Mouse (Mus musculus) lung, embryonic 15.5 days (tissue): Measurements from ENCODE around the gene Frmd5. TPM values are rescaled to one million over a fixed set of nuclear protein-coding genes. Genes with fewer than 3 reads are reported as not detected.
"Not testable (repeated sequence)": the region's sequence is repeated elsewhere in the genome, so short reads cannot be mapped to it uniquely, and the experiment has no call there.

ENCODE experiments used
- ATAC-seq: fragments of 200-750 bp; cut with Nextera tagmentation; 2 replicates; pipeline ENCODE4 v1.8.0; 2017; ENCODE audit warnings: moderate number of reproducible peaks, borderline replicate concordance; ENCODE audit not compliant: low FRiP score, low TSS enrichment; ENCODE audit errors: extremely low read depth
- H3K27ac ChIP-seq: fragments of 300-500 bp; sonication (generic); 2 replicates; pipeline ENCODE4 v1.5.1; 2015; ENCODE audit warnings: moderate library complexity, mild to moderate bottlenecking, inconsistent platforms
- H3K27me3 ChIP-seq: fragments of 300-500 bp; sonication (generic); 2 replicates; pipeline ENCODE4 v1.6.1; 2015; ENCODE audit warnings: inconsistent platforms
- H3K36me3 ChIP-seq: fragments of 300-500 bp; sonication (generic); 2 replicates; pipeline ENCODE4 v1.6.1; 2015; ENCODE audit warnings: inconsistent platforms
- H3K4me1 ChIP-seq: fragments of 300-500 bp; sonication (generic); 2 replicates; pipeline ENCODE4 v1.6.1; 2015; ENCODE audit warnings: inconsistent platforms
- H3K4me2 ChIP-seq: fragments of 300-500 bp; sonication (generic); 2 replicates; pipeline ENCODE4 v1.6.1; 2015; ENCODE audit warnings: inconsistent platforms, mild to moderate bottlenecking, moderate library complexity
- H3K4me3 ChIP-seq: fragments of 300-500 bp; sonication (generic); 2 replicates; pipeline ENCODE4 v1.5.1; 2015; ENCODE audit warnings: mild to moderate bottlenecking, inconsistent platforms
- H3K9ac ChIP-seq: fragments of 300-500 bp; sonication (generic); 2 replicates; pipeline ENCODE4 v1.6.1; 2015; ENCODE audit warnings: inconsistent platforms
- H3K9me3 ChIP-seq: fragments of 300-500 bp; sonication (generic); 2 replicates; pipeline ENCODE4 v1.6.1; 2016; ENCODE audit warnings: inconsistent platforms
- WGBS: fragments of 180-500 bp; shearing (Covaris S2); methylation state at CpG from one replicate; pipeline ENCODE4 v1.1.7; 2015; 5-methylcytosine and 5-hydroxymethylcytosine counted together
- polyA plus RNA-seq: library from polyadenylated mRNA; unstranded; fragments of >200 nt; fragmentation: Nextera tagmentation; extraction: Ambion mirVana; gene quantifications from 2 replicates; pipeline ENCODE4 v1.2.1, GENCODE M21; 2015

Frmd5 gene
- polyA plus RNA-seq, 1 experiment from 2014 or later: 4.1 TPM

DNA sequence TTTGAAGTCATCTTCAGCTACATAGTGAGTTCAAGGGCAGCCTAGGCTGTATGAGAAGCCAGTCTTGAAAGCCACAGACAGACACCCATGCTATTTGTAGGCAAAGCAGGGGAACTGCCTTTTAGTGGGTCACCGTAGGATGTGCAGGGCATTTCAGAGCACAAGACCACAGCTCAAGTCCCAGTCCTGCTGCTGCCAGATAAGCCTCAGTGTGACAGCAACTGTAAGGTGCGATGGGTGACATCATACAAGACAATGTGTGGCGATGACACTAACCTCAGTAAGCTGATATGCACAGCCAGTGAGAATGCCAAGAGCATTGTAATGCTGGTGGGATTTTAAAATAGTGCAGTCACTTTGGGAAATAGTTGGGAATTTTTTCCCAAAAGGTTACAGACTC, 243.8 kb downstream of the Frmd5 start:
- no peak overlapping the region for H3K27ac ChIP-seq
- H3K4me2 ChIP-seq: no peak overlapping the region
- H3K9ac ChIP-seq: no peak overlapping the region
- no peaks in the 10 kb centered on the region for H3K36me3 ChIP-seq
- H3K4me1 ChIP-seq: no peaks in the 10 kb centered on the region
- H3K27me3 ChIP-seq: no peaks in the 10 kb centered on the region
- WGBS: 81% methylated on average over 3 of the region's 3 CpGs
- ATAC-seq: no peak
- H3K4me3 ChIP-seq: no peak overlapping the region
- H3K9me3 ChIP-seq: no peaks in the 10 kb centered on the region

DNA sequence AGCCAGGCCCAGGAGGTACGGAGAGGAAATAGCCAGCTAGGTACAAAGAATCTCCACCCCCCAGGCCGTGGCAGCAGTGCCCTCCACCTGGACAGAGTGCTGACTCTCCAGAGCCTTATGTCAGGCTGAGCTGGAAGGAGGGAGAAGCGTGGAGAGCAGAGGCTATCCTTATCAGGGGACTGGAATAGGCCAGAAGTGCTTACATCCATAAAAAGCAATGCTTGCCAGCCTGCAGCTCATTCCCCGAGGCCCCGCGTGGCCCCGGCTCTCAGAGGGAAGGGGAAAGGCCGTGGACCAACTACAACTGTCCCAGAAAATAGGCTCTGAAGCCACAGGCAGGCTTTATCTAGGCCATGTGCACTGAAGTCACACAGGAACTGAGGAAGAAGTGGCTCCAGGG, 255.6 kb downstream of the Frmd5 start:
- Histone ChIP-seq H3K27ac (no peak overlapping the region), H3K9me3 (no peaks in the 10 kb centered on the region), H3K9ac (no peak overlapping the region), H3K4me2 (no peak overlapping the region), H3K4me3 (no peak overlapping the region), H3K36me3 (peaks cover 2% of the 10 kb centered on the region; the same call in 1 of the 2 replicates), H3K4me1 (no peaks in the 10 kb centered on the region), H3K27me3 (no peaks in the 10 kb centered on the region)
- WGBS: 73% methylated on average over 8 of the region's 8 CpGs
- no peak for ATAC-seq

DNA sequence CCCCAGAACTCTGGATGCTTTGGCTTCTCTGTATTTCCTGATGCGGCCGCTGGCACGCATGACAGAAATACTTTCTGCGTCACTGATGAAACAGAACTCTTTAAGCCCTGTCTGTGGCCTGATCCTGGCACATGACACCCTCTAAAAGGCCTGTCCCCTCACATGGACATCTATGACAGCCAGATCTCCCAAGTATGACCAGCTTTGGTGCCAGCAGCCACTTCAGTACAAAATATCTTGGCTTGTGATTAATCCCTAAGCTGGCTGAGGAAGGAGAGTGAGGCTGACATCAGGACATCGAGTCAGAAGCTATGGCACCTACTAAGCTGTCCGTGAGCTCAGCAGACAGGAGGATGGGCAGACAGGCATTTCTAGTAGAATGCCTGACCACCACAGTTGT, 257.3 kb downstream of the Frmd5 start:
- H3K27ac ChIP-seq: no peak overlapping the region
- 86% methylated on average over 6 of the region's 6 CpGs for WGBS
- no peaks in the 10 kb centered on the region for H3K4me1 ChIP-seq
- H3K36me3 ChIP-seq: peaks cover 11% of the 10 kb centered on the region; the same call in 1 of the 2 replicates
- H3K9ac ChIP-seq: no peak overlapping the region
- no peak for ATAC-seq
- H3K4me3 ChIP-seq: no peak overlapping the region
- no peaks in the 10 kb centered on the region for H3K27me3 ChIP-seq
- no peaks in the 10 kb centered on the region for H3K9me3 ChIP-seq
- no peak overlapping the region for H3K4me2 ChIP-seq

DNA sequence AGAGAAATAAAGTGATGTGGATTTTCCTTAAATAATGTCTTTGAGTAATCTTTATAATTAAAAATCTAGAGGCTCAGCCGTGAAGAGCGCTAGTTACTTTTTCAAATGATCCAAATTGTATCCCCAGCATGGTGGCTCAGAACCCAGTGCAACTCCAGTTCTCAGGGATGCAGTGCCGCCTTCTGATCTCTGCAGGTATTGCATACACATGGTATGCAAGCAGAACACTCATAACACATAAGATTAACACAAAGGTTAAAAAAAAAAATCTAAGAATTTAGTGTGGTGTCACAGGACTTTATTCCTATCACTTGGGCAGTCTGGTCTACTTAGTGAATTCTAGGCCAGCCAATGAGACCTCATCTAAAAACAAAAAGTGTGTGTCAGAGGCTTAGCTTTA, 262.1 kb downstream of the Frmd5 start:
- Histone ChIP-seq H3K4me1 (no peaks in the 10 kb centered on the region), H3K4me3 (no peak overlapping the region), H3K9me3 (no peaks in the 10 kb centered on the region), H3K9ac (no peak overlapping the region), H3K27me3 (no peaks in the 10 kb centered on the region), H3K4me2 (no peak overlapping the region), H3K36me3 (peaks cover 28% of the 10 kb centered on the region), H3K27ac (no peak overlapping the region)
- 80% methylated on average over 3 of the region's 3 CpGs for WGBS
- ATAC-seq: no peak

DNA sequence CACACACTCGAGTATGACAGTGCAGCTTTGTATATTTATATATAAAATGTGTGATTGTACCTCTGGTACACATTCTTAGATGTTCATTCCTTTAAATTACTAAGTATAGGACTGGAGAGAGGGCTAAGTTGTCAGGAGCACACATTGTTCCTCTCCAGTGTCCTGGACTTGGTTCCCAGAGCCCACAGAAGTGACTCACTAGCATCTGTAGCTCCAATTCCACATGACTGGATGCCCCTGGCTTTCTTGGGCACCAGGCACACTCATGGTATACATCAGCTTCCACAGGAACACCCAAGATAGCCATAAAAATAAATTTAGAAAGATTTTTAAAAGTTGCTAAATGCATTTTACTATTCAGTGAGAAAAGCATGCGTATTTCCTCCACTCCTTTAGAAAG, 281.8 kb downstream of the Frmd5 start:
- H3K36me3 ChIP-seq: peaks cover 25% of the 10 kb centered on the region
- no peak overlapping the region for H3K27ac ChIP-seq
- no peak overlapping the region for H3K4me3 ChIP-seq
- whole genome bisulfite sequencing: 89% methylated on average over 2 of the region's 2 CpGs
- no peak overlapping the region for H3K9ac ChIP-seq
- no peaks in the 10 kb centered on the region for H3K9me3 ChIP-seq
- H3K27me3 ChIP-seq: no peaks in the 10 kb centered on the region
- H3K4me1 ChIP-seq: no peaks in the 10 kb centered on the region
- ATAC-seq: no peak
- no peak overlapping the region for H3K4me2 ChIP-seq

DNA sequence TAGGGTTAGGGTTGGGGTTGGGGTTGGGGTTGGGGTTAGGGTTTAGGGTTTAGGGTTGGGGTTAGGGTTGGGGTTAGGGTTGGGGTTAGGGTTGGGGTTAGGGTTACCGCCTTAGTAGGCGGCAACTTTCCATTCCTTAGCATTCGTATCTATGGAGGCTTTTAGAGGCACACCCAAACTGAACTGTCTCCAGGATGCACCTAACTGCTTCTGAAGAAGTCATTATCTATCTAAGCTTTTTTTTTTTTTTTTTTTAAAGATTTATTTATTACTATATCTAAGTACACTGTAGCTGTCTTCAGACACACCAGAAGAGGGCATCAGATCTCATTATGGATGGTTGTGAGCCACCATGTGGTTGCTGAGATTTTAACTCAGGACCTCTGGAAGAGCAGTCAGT, 284.1 kb downstream of the Frmd5 start:
- not testable (repeated sequence) for H3K27me3 ChIP-seq, H3K4me3 ChIP-seq, H3K4me2 ChIP-seq, H3K4me1 ChIP-seq, H3K27ac ChIP-seq, H3K9ac ChIP-seq, ATAC-seq, H3K9me3 ChIP-seq
- WGBS: 95% methylated on average over 3 of the region's 3 CpGs
- peaks cover 36% of the 10 kb centered on the region for H3K36me3 ChIP-seq

DNA sequence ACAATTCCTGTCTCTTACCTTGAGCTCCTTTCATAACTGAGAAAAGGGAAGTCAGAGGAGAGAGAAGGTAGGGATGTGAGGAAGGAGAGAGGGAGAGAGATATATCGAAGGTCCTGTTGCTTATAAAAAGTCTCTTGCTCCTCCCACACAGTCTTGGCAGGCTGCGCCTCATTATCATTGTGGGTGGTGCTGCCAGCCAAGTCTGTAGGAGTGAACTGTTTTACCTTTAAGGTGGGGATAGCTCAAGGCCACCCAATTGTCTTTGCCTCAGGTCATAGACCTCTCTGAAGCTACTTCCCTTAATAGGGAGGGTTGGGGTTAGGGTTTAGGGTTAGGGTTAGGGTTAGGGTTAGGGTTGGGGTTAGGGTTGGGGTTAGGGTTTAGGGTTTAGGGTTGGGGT, 284.9 kb downstream of the Frmd5 start:
- H3K9ac ChIP-seq: no peak overlapping the region
- WGBS: 76% methylated on average over 2 of the region's 2 CpGs
- peaks cover 44% of the 10 kb centered on the region for H3K36me3 ChIP-seq
- no peaks in the 10 kb centered on the region for H3K9me3 ChIP-seq
- H3K4me2 ChIP-seq: no peak overlapping the region
- ATAC-seq: no peak
- H3K4me1 ChIP-seq: no peaks in the 10 kb centered on the region
- no peak overlapping the region for H3K4me3 ChIP-seq
- no peak overlapping the region for H3K27ac ChIP-seq
- H3K27me3 ChIP-seq: no peaks in the 10 kb centered on the region

DNA sequence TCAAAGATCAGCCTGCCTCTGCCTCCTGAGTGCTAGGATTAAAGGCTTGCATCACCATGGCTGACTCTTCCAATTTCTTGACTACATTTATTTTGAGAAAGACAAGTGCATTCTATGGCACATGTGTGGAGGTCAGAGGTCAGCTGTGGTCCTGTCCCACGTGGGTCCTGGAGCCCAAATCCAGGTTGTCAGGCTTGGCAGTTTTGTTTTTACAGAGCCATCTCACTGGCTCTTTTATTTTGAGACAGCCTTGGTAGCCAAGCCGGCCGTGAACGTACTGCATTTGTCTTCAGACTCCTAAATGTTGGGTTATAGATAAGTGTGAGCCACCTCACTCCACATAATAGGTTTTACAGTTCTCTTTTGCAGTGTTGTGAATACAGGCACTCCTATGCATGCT, 288.2 kb downstream of the Frmd5 start:
- 89% methylated on average over 4 of the region's 4 CpGs for WGBS
- H3K9me3 ChIP-seq, H3K4me2 ChIP-seq, H3K4me3 ChIP-seq, H3K4me1 ChIP-seq, H3K9ac ChIP-seq, H3K27ac ChIP-seq, H3K27me3 ChIP-seq, ATAC-seq: not testable (repeated sequence)
- peaks cover 24% of the 10 kb centered on the region for H3K36me3 ChIP-seq

DNA sequence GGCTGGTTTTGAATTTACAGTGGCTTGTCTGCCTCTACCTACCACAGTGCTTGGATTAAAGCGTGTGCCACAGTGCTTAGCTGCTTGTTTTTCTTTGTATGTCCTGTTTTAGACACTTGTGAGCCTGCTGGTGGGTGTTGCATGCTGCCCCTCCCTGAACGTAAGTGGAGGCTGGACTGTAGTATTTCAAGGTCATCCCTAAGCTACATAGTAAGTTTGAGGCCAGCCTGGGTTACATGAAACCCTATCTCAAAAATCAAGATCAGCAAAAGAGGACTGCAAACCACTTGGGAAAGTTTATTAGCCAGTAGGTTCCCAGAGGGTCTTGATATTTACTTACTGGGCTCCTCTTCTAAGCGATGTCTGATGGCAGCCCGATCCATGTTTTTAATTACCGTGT, 288.8 kb downstream of the Frmd5 start:
- no peak for ATAC-seq
- Histone ChIP-seq H3K4me1 (no peaks in the 10 kb centered on the region), H3K9ac (no peak overlapping the region), H3K36me3 (peaks cover 27% of the 10 kb centered on the region), H3K4me2 (no peak overlapping the region), H3K9me3 (no peaks in the 10 kb centered on the region), H3K4me3 (no peak overlapping the region), H3K27me3 (no peaks in the 10 kb centered on the region), H3K27ac (no peak overlapping the region)
- 92% methylated on average over 5 of the region's 5 CpGs for WGBS

DNA sequence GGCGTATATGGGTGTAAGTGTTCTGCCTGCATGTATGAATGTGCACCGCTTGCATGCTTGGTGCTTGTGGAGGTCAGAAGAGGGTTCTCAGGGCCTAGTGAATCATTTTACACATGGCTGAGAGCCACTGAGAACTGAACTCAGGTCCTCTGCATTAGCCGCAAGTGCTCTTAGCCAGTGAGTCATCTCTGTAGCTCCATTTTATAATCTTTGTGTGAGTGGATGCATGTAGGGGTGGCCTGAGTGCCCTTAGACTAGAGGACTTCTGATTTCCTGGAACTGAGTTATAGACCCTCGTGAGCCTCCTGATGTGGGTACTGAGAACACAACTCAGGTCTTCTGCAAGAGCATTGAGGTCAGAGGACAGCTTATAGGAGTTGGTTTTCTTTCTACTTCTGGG, 292.7 kb downstream of the Frmd5 start:
- no peak overlapping the region for H3K4me2 ChIP-seq
- H3K36me3 ChIP-seq: peaks cover 31% of the 10 kb centered on the region
- peaks cover 6% of the 10 kb centered on the region; the same call in 1 of the 2 replicates for H3K4me1 ChIP-seq
- no peak overlapping the region for H3K27ac ChIP-seq
- H3K4me3 ChIP-seq: no peak overlapping the region
- no peak overlapping the region for H3K9ac ChIP-seq
- H3K9me3 ChIP-seq: no peaks in the 10 kb centered on the region
- no peak for ATAC-seq
- WGBS: 89% methylated on average over 4 of the region's 4 CpGs
- H3K27me3 ChIP-seq: no peaks in the 10 kb centered on the region

DNA sequence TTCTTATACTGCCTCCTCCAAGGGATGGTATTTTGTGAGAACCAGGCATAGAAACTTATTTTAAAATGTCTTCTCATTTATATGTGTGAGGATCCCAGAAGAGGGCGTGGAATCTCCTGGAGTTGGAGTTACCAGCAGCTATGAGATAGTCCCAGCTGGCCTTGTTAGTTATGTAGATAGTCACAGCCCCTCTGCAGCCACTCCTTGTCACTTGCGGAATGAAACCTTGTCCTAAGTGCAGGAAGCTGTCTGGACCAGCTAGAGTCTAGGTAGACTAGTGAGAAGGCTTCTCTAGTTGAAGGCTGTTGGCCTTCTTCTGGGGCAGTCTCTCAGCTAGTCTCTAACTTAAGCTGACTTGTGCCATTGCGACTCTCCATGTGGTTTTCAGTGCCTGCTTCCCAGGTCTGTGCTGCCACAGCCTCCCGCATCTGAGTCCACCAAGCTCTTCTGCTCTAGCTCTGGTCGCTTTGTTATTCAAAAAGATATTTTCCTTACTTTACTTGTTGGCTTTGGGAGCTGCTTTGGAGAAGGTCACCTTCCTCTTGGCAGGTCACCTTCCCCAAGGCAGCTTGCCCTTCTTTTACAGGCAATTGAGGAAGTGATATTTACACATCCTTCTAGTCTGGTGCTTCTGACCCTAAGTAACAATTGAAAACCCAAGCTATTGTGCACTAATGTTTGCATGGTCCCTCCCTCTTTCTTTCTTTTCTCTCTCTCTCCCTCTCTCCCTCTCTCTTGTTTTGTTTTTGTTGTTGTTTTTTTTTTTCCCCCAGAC, 293.7 kb downstream of the Frmd5 start:
- ATAC-seq, H3K9ac ChIP-seq, H3K4me3 ChIP-seq, H3K9me3 ChIP-seq, H3K4me1 ChIP-seq, H3K4me2 ChIP-seq, H3K27me3 ChIP-seq, H3K27ac ChIP-seq: not testable (repeated sequence)
- 82% methylated on average over 5 of the region's 5 CpGs for WGBS
- H3K36me3 ChIP-seq: peaks cover 30% of the 10 kb centered on the region

DNA sequence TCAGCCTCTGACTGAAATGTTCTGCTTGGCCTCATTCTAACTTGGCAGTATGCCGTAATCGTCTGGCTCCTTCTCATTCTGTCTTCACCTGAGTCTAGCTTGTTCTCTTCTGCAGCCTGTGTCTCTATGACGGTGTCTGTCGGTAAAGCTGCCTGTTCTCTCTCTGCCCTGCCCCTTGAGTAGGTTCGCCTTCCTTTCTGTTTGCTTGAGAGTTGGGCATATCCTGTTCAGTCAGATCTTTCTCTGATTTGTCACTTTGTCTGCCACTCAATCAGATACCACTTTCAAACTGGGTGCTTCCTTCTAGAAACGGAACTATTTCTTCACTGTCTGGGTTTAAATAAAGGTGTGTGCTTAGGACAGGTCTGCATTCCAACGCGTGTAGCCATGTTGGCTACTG, 295.5 kb downstream of the Frmd5 start:
- H3K27me3 ChIP-seq: no peaks in the 10 kb centered on the region
- no peak overlapping the region for H3K9ac ChIP-seq
- H3K4me1 ChIP-seq: peaks cover 14% of the 10 kb centered on the region
- no peak overlapping the region for H3K4me3 ChIP-seq
- H3K27ac ChIP-seq: no peak overlapping the region
- H3K9me3 ChIP-seq: no peaks in the 10 kb centered on the region
- 88% methylated on average over 8 of the region's 8 CpGs for WGBS
- no peak overlapping the region for H3K4me2 ChIP-seq
- peaks cover 17% of the 10 kb centered on the region for H3K36me3 ChIP-seq
- no peak for ATAC-seq

DNA sequence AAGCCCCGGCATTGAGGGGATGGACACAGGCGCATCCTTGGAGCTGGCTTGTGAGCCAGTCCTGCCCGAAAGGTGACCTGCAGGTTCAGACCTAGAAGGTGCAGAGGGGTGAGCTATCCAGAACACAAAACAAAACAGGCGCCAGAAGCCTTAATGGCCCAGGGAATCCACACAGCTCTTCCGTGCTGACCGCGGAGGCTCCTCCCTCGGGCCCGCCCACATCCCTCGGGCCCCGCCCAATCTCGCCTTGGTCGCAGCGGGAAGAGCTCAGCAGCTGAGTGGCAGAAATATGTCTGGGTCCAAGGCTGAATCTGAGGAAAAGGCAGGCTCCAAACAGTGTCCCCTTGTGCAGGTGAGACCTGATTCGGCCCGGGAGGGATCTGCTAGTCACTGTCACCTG, 297.3 kb downstream of the Frmd5 start:
- Histone ChIP-seq H3K36me3 (peaks cover 17% of the 10 kb centered on the region), H3K4me1 (peaks cover 14% of the 10 kb centered on the region), H3K9me3 (no peaks in the 10 kb centered on the region), H3K27ac (no peak overlapping the region), H3K4me2 (peak overlapping the region; percentile 55), H3K27me3 (no peaks in the 10 kb centered on the region), H3K9ac (0 out of 2 replicates have a peak overlapping the region, but pooled peaks have one; percentile 8), H3K4me3 (peak overlapping the region; percentile 35)
- 21% methylated on average over 16 of the region's 16 CpGs for WGBS
- peak; percentile 72 for ATAC-seq
